Mouse (Mus musculus): ENCODE measurements around the gene Aasdhppt. TPM values are rescaled to one million over a fixed set of nuclear protein-coding genes. Genes with fewer than 3 reads are reported as not detected.

Gene Aasdhppt
- 1.6 and 1.7 TPM in 2 replicates for polyA plus RNA-seq (2012; rRNA removed)

DNA sequence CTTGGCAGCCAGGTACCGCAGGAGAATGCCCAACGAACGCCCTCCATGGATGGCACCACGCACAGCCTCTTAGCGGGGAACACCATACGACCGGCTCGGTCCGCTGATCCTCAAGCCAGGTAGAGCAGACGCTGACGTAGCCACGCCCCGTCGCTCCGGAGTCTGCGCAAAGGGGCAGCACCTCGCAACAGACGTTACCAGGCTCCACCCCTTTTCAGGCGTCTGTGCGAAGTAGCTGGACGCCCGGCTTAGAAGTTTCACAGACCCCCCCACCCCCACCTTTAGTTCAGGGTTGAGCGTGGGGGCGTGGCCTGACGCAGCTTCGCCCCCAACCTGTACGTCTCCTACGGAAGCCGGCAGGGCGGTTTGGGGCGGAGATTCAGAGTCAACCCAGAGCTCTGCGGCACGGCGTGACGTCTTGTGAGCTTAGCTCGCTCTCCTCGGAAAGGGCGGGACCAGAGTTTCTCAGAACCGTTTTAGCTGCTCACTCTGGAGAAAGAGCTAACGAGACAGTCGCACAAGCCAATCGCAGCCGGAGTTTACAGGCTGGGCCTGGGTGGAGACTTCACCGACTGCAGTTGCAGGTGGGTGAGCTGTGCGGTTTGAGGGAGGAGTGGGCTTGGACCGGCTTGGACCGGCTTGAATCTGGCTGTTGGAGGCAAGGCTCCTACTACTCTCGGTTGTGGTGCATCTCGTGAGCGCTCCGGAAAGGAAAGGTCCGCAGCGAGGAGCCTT lies at the start of gene Aasdhppt, which contains the start of gene Kbtbd3:
Aasdhppt (minus strand) TSS at position 121 of the 735 bp plus-strand sequence.
Kbtbd3 (plus strand) TSS at position 483 of the 735 bp plus-strand sequence.
- WGBS, result under 1% methylated on average over 53 of the region's 53 CpGs
- DNase-seq (ENCODE audit: low read depth, low spot score), result peak; percentile 100

GRCm38 (mm10) chr9:4353163-4353562 lies 43.9 kb upstream of the Aasdhppt start:
- WGBS, result 94% methylated on average over 1 of the region's 1 CpGs

DNA sequence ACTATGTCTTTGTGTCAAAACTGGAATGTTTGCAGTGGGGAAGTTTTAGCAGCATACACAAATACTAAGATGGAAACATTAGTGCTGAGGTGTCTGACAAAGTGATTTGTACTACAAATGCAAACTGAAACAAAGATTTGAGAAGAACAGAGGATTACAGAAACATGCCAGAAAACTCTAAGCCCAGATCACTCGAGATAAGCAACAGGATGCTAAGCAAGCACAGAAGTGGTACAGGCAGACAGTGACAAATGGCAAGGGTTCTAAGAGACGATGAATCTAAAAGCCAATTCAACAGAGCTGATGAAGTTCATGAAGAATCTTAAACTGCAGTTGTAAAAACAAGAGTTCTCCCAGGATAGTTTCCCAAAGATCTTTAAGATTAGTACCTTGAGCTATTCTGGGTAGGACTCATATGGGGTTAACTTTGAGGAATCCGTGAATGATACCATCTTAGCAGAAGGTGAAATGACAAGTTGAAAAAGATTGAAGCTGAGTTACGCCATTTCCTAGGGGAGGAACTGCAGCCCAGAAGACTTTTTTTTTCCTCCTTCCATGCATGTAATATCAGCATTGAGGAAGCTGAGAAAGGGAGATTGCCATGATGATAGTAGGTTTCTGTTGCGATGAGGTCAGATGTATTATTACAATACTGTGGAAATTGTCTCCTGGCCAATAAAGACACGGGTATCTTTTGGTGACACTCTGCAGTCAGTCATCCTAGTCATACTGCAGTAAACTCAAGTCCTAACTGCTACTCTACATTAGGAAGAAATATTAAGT lies 9.9 kb upstream of the Aasdhppt start:
- no peak for DNase-seq (ENCODE audit: low read depth, low spot score)
- WGBS, result 78% methylated on average over 6 of the region's 6 CpGs

More at GRCm38 (mm10) chr9:4353163-4353562, 43.9 kb upstream of the Aasdhppt start:
- DNase-seq (ENCODE audit: low read depth, low spot score), result no peak

DNA sequence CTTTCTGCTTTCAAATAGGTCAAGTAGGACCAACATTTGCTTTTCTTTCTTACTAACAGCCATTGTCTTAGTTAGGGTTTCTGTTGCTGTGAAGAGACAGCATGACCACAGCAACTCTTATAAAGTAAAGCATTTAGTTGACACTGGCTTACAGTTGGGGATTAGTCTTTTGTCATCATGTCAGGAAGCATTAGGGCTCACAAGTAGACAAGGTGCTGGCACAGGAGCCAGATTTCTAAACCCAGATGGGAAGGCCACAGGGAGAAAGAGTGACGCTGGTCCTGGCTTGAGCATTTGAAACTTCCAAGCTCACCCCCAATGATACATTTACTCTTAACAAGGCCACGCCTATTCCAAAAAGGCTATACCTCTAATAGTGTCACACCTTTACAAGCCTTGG lies 6.5 kb upstream of the Aasdhppt start:
- WGBS, result 95% methylated on average over 2 of the region's 2 CpGs
- DNase-seq (ENCODE audit: low read depth, low spot score), result no peak

DNA sequence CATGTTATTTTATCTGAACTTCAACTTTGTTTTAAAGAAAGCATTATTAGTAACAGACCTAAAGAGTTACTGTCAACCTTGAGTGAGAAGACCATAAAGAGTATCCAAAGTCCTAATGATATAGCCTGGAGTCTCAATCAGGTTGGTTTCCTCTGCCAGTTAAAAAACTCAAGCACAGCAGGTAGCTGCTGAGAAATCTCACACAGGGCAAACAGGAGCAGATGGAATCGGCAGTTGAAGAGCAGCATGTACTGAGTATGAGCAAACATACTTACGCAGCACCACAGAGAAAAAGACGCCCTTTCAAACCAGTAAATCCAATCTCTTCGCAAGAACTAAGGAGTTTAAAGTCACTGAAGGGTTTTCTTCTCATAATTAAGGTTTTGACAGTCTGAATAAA lies 4.7 kb upstream of the Aasdhppt start:
- WGBS, result 94% methylated on average over 4 of the region's 4 CpGs
- no peak for DNase-seq (ENCODE audit: low read depth, low spot score)

DNA sequence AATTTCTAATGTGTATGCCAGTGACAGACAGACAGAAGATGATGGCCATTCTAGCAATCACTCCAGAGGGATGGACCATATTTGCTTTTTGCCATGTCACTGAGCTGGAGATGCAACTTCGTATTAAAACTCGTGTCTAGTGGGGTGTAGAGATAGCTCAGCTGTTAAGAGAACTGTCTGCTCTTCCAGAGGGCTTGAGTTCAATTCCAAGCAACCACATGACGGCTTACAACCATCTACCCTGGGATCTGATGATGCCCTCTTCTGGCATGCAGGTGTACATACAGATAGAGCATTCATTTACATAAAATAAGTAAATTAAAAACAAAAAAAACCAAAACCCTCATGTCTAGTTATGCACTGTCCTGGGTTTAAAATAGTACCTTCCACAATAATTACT lies 1.9 kb upstream of the Aasdhppt start:
- DNase-seq (ENCODE audit: low read depth, low spot score), result no peak
- 78% methylated on average over 3 of the region's 3 CpGs for WGBS

DNA sequence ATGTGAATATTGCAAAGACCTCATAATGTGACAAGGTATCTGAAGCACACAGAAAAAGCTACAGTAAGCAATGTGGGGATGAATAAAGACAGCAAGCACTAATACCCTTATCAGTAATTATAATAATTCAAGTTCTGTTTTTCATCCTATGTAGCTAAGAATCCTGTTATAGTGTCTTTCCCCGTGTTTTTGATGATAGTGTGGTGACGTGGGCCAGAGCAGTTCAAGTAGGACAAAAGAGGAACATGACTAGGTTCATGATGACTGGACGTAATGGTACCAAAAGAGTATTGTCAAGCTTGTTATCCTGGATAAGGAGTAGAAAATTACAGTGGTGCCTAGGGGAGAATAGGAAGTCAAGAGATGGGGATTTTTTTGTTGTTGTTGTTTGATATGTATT lies 1.4 kb upstream of the Aasdhppt start:
- no peak for DNase-seq (ENCODE audit: low read depth, low spot score)
- 59% methylated on average over 3 of the region's 3 CpGs for WGBS

DNA sequence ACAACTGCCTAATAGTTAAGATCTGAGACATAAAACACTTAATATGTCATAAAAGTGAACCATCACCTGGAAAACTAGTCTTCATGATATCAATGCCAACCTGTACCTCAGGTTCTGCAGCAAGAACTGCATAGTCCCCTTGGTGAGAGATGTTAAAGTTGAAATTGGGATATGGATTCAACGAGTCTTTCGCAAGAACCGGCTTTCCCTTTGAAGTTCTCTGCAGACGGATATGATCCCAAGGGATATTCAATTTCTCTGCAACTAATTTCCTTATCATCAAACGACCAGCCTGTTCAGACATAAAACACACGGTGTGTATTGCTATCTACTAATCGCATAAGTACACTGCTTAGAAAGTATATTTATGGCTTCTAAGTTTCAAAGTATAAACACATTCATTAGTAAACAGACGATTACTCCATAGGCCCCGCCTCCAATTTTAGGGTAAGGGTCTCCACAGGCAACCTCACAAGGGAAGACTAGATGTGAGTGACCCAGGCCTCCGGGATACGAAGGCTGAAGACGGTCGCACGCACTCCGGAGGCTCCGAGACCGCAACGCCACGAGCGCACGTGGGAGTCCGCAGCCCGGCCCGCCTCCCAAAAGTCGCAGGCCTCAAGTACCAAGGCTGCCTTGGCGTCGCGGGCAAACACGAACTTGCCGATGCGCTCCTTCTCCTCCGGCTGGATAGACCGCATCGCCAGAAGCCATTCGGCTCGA lies 482 bp downstream of the Aasdhppt start:
- no peak for DNase-seq (ENCODE audit: low read depth, low spot score)
- under 1% methylated on average over 36 of the region's 36 CpGs for WGBS

DNA sequence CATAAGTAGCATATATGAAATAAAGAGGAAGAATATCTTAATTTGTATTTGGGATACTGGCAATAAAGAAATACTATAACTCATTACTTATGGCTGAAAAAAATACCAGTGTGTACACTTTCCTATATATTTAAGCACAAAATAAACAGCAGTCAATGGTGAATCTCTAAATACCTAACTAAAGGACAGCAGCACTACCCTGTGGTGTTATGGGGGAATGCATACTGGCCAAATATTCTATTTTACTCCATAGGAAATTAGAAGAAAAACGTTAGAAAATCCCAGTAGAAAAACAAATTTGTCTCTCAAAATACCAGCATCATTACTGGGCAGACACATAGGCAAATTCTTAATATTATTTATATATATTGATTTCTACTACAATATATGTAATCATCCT lies 4.4 kb downstream of the Aasdhppt start:
- WGBS, result 38% methylated on average over 1 of the region's 1 CpGs
- DNase-seq (ENCODE audit: low read depth, low spot score), result no peak

DNA sequence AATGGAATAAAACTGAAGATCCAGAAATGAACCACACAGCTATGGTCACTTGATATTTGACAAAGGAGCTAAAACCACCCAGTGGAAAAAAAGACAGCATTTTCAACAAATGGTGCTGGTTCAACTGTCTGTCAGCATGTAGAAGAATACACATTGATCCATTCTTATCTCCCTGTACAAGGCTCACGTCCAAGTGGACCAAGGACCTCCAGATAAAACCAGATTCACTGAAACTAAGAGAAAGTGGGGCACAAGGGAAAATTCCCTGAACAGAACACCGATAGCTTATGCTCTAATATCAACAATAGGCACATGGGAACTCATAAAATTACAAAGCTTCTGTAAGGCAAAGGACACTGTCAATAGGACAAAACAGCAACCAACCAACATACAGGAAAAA lies 8.8 kb downstream of the Aasdhppt start:
- 88% methylated on average over 2 of the region's 2 CpGs for WGBS
- no peak for DNase-seq (ENCODE audit: low read depth, low spot score)

DNA sequence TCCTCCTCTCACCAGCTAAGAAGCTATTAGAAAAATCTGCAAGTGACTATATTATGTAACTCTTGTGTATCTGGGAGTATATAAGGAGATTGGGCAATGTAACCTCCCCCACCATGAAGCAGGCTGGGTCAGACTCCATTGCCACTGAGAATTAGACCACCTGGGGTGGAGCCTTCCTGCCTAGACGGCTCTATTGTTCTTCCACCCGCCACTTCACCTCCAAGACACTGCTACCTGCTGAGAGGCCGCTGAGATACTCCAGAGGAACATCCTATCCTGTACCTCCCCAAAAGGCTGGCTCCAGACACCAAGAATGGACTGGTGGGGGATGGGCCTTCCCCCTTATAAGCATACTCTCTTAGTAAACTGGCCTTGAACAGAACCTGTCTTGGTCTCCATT lies 25.4 kb downstream of the Aasdhppt start:
- WGBS, result 52% methylated on average over 3 of the region's 3 CpGs
- DNase-seq (ENCODE audit: low read depth, low spot score), result no peak

DNA sequence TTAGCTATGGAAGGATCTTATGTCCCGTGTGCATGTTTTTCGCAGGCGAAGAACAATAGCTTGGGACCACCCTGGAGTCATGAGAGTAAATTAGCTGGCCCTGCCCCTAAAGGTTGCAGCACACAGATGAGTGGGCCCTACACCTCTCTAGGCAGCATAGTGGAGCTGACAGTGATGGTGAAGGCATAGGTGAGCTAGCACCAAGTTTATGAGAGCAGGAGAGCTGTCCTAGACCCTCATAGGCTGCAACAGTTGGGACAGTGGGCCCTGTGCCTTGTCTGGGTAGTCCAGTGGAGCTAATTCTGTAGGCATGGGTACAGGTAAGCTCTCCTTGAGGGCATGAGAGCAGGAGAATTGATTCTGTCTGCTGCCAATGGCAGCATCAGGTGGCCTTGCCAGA lies 42.4 kb downstream of the Aasdhppt start:
- DNase-seq (ENCODE audit: low read depth, low spot score), result no peak
- 97% methylated on average over 3 of the region's 3 CpGs for whole genome bisulfite sequencing

DNA sequence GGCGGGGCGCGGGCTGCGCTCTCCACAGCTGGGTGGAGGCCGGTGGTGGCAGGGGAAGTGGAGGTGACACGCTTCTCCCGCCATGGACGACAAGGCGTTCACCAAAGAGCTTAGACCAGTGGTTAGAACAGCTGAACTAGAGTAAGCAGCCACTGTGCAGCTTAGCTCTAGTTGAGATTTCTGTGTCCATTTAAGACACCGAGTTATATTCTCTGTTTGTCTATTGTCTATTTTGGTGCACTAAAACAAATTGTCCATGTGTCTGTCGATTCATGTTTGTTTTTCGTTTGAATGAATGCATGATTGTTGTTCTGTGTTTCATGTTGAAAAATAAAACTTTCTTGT lies 48.6 kb downstream of the Aasdhppt start:
- 65% methylated on average over 12 of the region's 12 CpGs for WGBS

DNA sequence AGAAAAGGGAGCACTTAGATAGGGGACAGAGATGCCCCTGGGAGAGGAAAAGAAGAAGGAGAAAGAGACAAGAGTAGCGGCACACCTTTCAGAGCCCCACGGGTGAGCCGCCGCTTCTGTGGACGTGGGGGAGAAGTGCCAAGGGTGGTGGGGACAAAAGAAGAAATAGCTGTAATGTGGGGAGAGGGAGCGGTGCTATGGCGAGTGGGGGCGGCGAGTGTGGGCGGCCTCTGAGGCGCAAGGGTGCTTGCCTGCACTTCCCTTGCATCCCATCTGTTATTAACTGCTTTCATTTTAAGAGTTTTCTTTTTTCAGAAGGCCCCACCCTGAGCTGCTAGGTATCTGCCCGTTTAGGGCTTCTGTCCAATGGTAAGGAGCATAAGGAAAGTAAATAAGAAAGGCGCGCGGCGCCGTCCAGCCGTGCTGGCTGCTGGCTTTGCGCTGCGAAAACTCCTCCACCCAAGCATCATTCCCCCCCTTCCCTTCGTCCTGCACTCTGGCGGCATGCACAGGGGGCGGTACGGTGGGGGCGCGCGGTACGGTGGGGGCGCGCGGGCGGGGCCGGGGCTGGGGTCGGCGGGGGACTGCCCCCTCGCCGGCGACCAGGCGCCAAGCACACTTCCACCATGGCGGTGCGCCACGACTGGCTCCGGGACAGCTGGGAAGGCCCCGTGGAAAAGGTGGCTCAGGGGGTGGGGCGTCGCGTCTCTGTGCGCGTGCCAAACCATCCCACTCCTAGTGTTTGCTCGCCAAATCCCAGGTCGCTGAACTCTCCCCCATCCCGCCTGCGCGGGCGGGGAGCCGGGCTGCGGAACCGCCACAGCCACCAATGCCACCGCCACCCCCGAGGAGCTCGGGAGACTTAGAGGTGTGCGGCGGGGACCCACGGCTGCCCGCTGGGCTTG lies 49.2 kb downstream of the Aasdhppt start:
- 55% methylated on average over 65 of the region's 65 CpGs for WGBS
- DNase-seq (ENCODE audit: low read depth, low spot score), result peak; percentile 1

More for the DNA sequence above, 48.6 kb downstream of the Aasdhppt start:
- DNase-seq (ENCODE audit: low read depth, low spot score), result no peak

DNA sequence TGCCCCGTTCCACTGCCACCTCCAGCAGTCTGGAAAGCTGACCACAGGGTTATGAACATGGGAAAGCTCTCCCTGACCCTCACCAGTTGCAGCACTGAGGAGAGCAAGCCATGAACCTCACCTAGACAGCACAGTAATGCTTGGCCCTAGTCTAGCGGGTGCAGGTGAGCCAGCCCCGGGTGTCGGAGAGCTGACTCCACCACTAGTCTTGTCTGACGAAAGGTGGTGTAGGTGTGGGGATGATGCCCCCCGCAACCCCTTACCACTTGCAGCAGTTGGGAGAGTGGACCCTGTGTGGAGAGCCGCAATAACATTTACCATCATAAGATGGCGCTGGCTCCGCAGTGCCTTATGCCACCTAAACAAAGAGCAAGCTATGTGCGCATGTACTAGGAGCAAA lies 50.2 kb downstream of the Aasdhppt start:
- WGBS, result 95% methylated on average over 10 of the region's 10 CpGs
- no peak for DNase-seq (ENCODE audit: low read depth, low spot score)

Other genes with a start within 250 kb of the Aasdhppt start
- 0.32 and 0.37 TPM in 2 replicates for gene Kbtbd3, start 362 bp upstream of the Aasdhppt start, polyA plus RNA-seq (2012; rRNA removed)
- gene Msantd4, start 67.1 kb upstream of the Aasdhppt start, polyA plus RNA-seq (2012; rRNA removed), result 4.4 and 4.6 TPM in 2 replicates